Mouse (Mus musculus): ENCODE data around the gene Maml3.

Maml3 gene

GRCm38 (mm10) chr3:51717909-51718308 lies 387.0 kb downstream of the Maml3 start:
- in situ Hi-C loops (cut with MboI, MseI), result no loop called here

GRCm38 (mm10) chr3:51717455-51717854 lies 387.4 kb downstream of the Maml3 start:
- in situ Hi-C loops (cut with MboI, MseI), result no loop called here

- in situ Hi-C loops (cut with MboI, MseI), result no loop called here
Measured at GRCm38 (mm10) chr3:51714469-51714868, 390.4 kb downstream of the Maml3 start.

- in situ Hi-C loops (cut with MboI, MseI), result no loop called here
Measured at GRCm38 (mm10) chr3:51713233-51713632, 391.6 kb downstream of the Maml3 start.

- in situ Hi-C loops (cut with MboI, MseI), result no loop called here
Measured at GRCm38 (mm10) chr3:51712382-51712781, 392.5 kb downstream of the Maml3 start.

GRCm38 (mm10) chr3:51708746-51709411 lies 396.0 kb downstream of the Maml3 start:
- in situ Hi-C loops (cut with MboI, MseI), result no loop called here

GRCm38 (mm10) chr3:51708375-51708745 lies 396.5 kb downstream of the Maml3 start:
- in situ Hi-C loops (cut with MboI, MseI), result no loop called here

- in situ Hi-C loops (cut with MboI, MseI), result no loop called here
Measured at GRCm38 (mm10) chr3:51705220-51705619, 399.7 kb downstream of the Maml3 start.

GRCm38 (mm10) chr3:51703478-51703877 lies 401.4 kb downstream of the Maml3 start:
- in situ Hi-C loops (cut with MboI, MseI), result no loop called here

- in situ Hi-C loops (cut with MboI, MseI), result no loop called here
Measured at GRCm38 (mm10) chr3:51702701-51703286, 402.1 kb downstream of the Maml3 start.

- in situ Hi-C loops (cut with MboI, MseI), result no loop called here
Measured at GRCm38 (mm10) chr3:51701950-51702349, 402.9 kb downstream of the Maml3 start.

GRCm38 (mm10) chr3:51701281-51701751 lies 403.6 kb downstream of the Maml3 start:
- in situ Hi-C loops (cut with MboI, MseI), result no loop called here

GRCm38 (mm10) chr3:51700731-51701280 lies 404.1 kb downstream of the Maml3 start:
- in situ Hi-C loops (cut with MboI, MseI), result no loop called here

- in situ Hi-C loops (cut with MboI, MseI), result no loop called here
Measured at GRCm38 (mm10) chr3:51700123-51700522, 404.8 kb downstream of the Maml3 start.

GRCm38 (mm10) chr3:51697931-51698330 lies 406.9 kb downstream of the Maml3 start:
- in situ Hi-C loops (cut with MboI, MseI), result no loop called here

GRCm38 (mm10) chr3:51695713-51696112 lies 409.2 kb downstream of the Maml3 start:
- in situ Hi-C loops (cut with MboI, MseI), result no loop called here

GRCm38 (mm10) chr3:51694576-51694975 lies 410.3 kb downstream of the Maml3 start:
- in situ Hi-C loops (cut with MboI, MseI), result no loop called here

- in situ Hi-C loops (cut with MboI, MseI), result no loop called here
Measured at GRCm38 (mm10) chr3:51693196-51693595, 411.7 kb downstream of the Maml3 start.

GRCm38 (mm10) chr3:51688725-51689124 lies 416.2 kb downstream of the Maml3 start:
- in situ Hi-C loops (cut with MboI, MseI), result no loop called here

- in situ Hi-C loops (cut with MboI, MseI), result no loop called here
Measured at GRCm38 (mm10) chr3:51686791-51687190, 418.1 kb downstream of the Maml3 start.

- in situ Hi-C loops (cut with MboI, MseI), result no loop called here
Measured at GRCm38 (mm10) chr3:51686316-51686715, 418.6 kb downstream of the Maml3 start.

GRCm38 (mm10) chr3:51685539-51685938 lies 419.3 kb downstream of the Maml3 start:
- in situ Hi-C loops (cut with MboI, MseI), result no loop called here

- in situ Hi-C loops (cut with MboI, MseI), result no loop called here
Measured at GRCm38 (mm10) chr3:51674963-51675362, 429.9 kb downstream of the Maml3 start.
